ENCODE assay signal across 17 mouse cellular contexts in the genomic region with DNA sequence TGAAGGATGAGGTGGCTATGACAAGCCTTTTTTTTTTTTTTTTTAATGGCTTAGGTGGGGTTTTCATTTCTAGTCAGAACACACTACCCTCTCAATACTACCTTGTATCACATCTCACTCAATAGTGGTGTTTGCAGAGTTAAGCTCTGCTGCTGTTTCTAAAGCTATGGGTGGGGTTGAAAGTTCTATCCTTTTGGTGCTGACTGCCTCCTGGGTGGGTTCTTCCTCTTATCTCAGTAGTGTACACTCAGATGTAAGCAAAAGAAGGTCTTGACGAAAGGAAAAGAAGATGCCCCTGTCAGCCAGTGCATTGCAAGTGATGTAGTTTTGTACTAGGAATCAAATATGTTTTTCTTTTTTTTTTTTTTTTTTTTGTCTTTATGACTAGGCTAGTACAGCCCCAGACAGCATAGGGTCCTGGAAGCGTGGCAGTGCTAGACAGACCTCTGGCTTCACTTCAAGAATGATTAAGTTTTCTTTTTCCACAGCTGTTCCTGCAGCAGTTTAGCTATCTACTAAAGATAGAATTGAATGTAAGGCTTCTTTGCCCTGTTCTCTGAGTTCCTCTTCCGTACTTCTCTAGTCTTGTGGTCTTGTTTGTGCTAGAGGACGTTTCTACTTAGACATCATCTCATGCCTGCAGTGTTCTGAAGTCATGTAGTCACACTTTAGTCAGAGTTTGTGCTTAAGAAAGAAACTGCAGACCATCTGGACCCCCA. TPM values are rescaled to one million over a fixed set of nuclear protein-coding genes. Genes with fewer than 3 reads are reported as not detected.
DNase-seq lines count a peak whose midpoint lies in the region; ATAC-seq and TF ChIP-seq lines count a peak whose summit lies in the region.
"Had no signal": no experiment of that assay in that cellular context is flagged by ENCODE, and none has a peak within 500 bp of the region (broad histone marks: within the 10 kb centered on the region; RNA-seq: fewer than 3 reads in every experiment).

No protein-coding gene starts in this region.

- no peak overlapping the region for H3K9ac ChIP-seq in lung, postnatal 0 days (replicated peaks; ENCODE audit: low read depth)
- H3K9ac ChIP-seq: kidney, embryonic 15.5 days; lung, embryonic 15.5 days had no signal

- ATAC-seq in lung, postnatal 0 days = peak; percentile 48; the same call in 1 of the 2 replicates
- peak; percentile 35 for ATAC-seq in granulocyte monocyte progenitor cell, adult 5-6 weeks (replicated peaks; ENCODE audit: poor library complexity, severe bottlenecking)
- ATAC-seq: forebrain, embryonic 14.5 days had no signal

- H3K4me3 ChIP-seq in lung, postnatal 0 days (ENCODE audit: low read depth, low read length) = no peak overlapping the region
- no peak overlapping the region for H3K4me3 ChIP-seq in macrophage (ENCODE audit: inconsistent target)
- H3K4me3 ChIP-seq: kidney, embryonic 15.5 days; lung, embryonic 15.5 days had no signal

- WGBS in lung, postnatal 0 days = 66% methylated on average over 4 of the region's 4 CpGs
- 24% methylated on average over 3 of the region's 4 CpGs for WGBS in macrophage (ENCODE audit: missing documents)

- no peak for TF ChIP-seq CTCF in lung, postnatal 0 days (IDR thresholded peaks at IDR 0.05)

- TF ChIP-seq EP300 in lung, postnatal 0 days (IDR thresholded peaks at IDR 0.05) = no peak

- DNase-seq in lung, postnatal 0 days (ENCODE audit: low spot score) = peak; percentile 31
- DNase-seq in lung, postnatal 10 days = no peak
- no peak for DNase-seq in urinary bladder, adult 2 months (ENCODE audit: low spot score)
- no peak for DNase-seq in layer of hippocampus, postnatal 25 days (ENCODE audit: extremely low spot score in 1 of 2, low spot score in 1 of 2)
- no peak for DNase-seq in adrenal gland, postnatal 25 days
- DNase-seq: cerebellum, postnatal 14 days; gastrocnemius, postnatal 36 days; heart, postnatal 4 days; midbrain, embryonic 14.5 days; right cerebral cortex, adult 18-20 months; thymus, adult 18-20 months had no signal

- no peaks in the 10 kb centered on the region for H3K27me3 ChIP-seq in lung, postnatal 0 days (replicated peaks; ENCODE audit: insufficient read depth, low read length)
- H3K27me3 ChIP-seq: kidney, embryonic 15.5 days; lung, embryonic 15.5 days had no signal

- peaks cover 28% of the 10 kb centered on the region for H3K36me3 ChIP-seq in lung, postnatal 0 days (ENCODE audit: insufficient read depth, low read length)
- H3K36me3 ChIP-seq in macrophage (ENCODE audit: inconsistent target) = peaks cover 87% of the 10 kb centered on the region

- no peak overlapping the region for H3K27ac ChIP-seq in lung, postnatal 0 days (ENCODE audit: low read length)
- H3K27ac ChIP-seq in macrophage = peak overlapping the region; percentile 54
- H3K27ac ChIP-seq: kidney, embryonic 15.5 days; lung, embryonic 15.5 days had no signal

- peaks cover 65% of the 10 kb centered on the region for H3K79me2 ChIP-seq in macrophage (ENCODE audit: inconsistent target)

- H3K4me1 ChIP-seq in lung, postnatal 0 days (ENCODE audit: insufficient read depth, low read depth, low read length) = no peaks in the 10 kb centered on the region
- H3K4me1 ChIP-seq: kidney, embryonic 15.5 days; lung, embryonic 15.5 days had no signal

- H3K9me3 ChIP-seq in lung, postnatal 0 days (ENCODE audit: low read length) = no peaks in the 10 kb centered on the region
- H3K9me3 ChIP-seq: kidney, embryonic 15.5 days; lung, embryonic 15.5 days had no signal

- H3K4me2 ChIP-seq in lung, postnatal 0 days (replicated peaks; ENCODE audit: low read depth, low read length) = no peak overlapping the region
- H3K4me2 ChIP-seq: heart, embryonic 11.5 days; kidney, embryonic 15.5 days; lung, embryonic 15.5 days had no signal

RNA-seq across cellular contexts. Expression of a gene that starts 14.5 kb away (rescaled TPM):
- 46.4 and 46.9 TPM in 2 replicates for polyA plus RNA-seq in lung, postnatal 0 days (2015; fragmentation: Nextera tagmentation; extraction: Ambion mirVana)
- total RNA-seq in granulocyte monocyte progenitor cell, adult 5-6 weeks (2014; fragmentation: Nextera tagmentation) = 26.0 and 26.5 TPM in 2 replicates
- total RNA-seq in granulocyte monocyte progenitor cell, adult 5-6 weeks (2017) = 29.9 and 47.7 TPM in 2 replicates
- 1,000 to 10,000 TPM in 2 of 26 experiments, 100 to 1,000 TPM in 24; 240 to 1,192 (median 525) TPM for total RNA-seq in macrophage (2018; cell fraction: chromatin; rRNA removed)
- 100 to 1,000 TPM in 8 of 26 experiments, 10 to 100 TPM in 18; 49.3 to 133 (median 69.6) TPM for total RNA-seq in macrophage (2018; cell fraction: cytosol; rRNA removed)
- 100 to 1,000 TPM; 183 to 806 (median 358) TPM for total RNA-seq in macrophage (2018; cell fraction: nucleus; rRNA removed)
- 17.9 to 42.9 TPM (median 39.0 TPM) in 3 replicates for polyA plus RNA-seq in macrophage (2018)
- 13.8 and 17.1 TPM in 2 replicates for polyA plus RNA-seq in urinary bladder, adult 2 months (2012; rRNA removed)
- 10 to 100 TPM; 12.9 to 18.0 TPM for total RNA-seq in layer of hippocampus, postnatal 25 days (2021)
- total RNA-seq in adrenal gland, postnatal 25 days (2021) = 34.2 and 36.9 TPM in 2 replicates
